Mouse (Mus musculus) cerebellum, adult 2 months (tissue): ENCODE data around the gene Sptbn1.

Experiments
- CTCF ChIP-seq: fragments of 200-500 bp; IDR thresholded peaks from 2 replicates; pipeline ENCODE4 v1.5.1; 2011; ENCODE audit warnings: low read depth, mild to moderate bottlenecking, control low read depth, low read length, moderate library complexity, borderline replicate concordance; ENCODE audit not compliant: insufficient read depth
- POLR2A ChIP-seq: fragments of 200-500 bp; IDR thresholded peaks from 2 replicates; pipeline ENCODE4 v1.6.1; 2011; ENCODE audit warnings: low read length, control low read depth, borderline replicate concordance; ENCODE audit not compliant: insufficient read depth

- TF ChIP-seq POLR2A (no peak), CTCF (no peak)
These were observed 10.2 kb downstream of the Sptbn1 start for GRCm38 (mm10) chr11:30257812-30258211.
